Comparison of ENCODE assay signal across 8 mouse cellular contexts in the genomic region with DNA sequence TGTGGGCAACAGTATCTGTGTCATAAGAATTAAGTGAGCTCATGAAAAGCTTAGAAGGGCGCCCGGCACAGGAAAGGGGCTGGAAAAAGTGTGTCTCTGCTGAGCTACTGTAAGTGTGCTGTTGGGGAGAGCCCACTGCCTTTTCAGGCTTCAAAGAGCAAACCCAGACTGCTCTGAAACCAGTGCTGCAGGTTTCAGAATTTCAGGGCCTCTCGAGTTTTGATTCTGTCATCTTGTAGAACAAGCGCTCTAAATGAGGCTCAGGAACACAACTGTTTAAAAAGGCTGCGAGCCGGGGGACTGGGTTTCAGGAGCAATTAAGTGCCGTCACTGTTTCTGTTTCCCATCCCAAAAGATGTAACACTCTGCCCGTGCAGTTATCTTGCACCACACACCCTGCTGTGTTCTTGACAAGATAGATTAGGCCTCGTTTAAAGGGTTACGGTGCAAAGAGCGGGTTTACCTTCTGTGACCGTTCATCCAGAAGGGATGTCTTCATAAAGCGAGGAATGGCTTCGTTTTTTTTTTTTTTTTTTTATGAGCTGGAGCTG. TPM values are rescaled to one million over a fixed set of nuclear protein-coding genes. Genes with fewer than 3 reads are reported as not detected.
DNase-seq lines count a peak whose midpoint lies in the region; ATAC-seq and TF ChIP-seq lines count a peak whose summit lies in the region.

No protein-coding gene starts in this region.

- H3K27me3 ChIP-seq in liver, embryonic 12.5 days (replicated peaks) = no peaks in the 10 kb centered on the region

- no peak for TF ChIP-seq POLR2A in embryonic fibroblast, embryonic 13.5 days (IDR thresholded peaks at IDR 0.05; ENCODE audit: low read depth, low read length)

- H3K4me1 ChIP-seq in embryonic fibroblast, embryonic 13.5 days (ENCODE audit: control insufficient read depth, insufficient read depth, low read length) = peaks cover 4% of the 10 kb centered on the region; the same call in 1 of the 2 replicates
- H3K4me1 ChIP-seq in liver, embryonic 12.5 days = peaks cover 79% of the 10 kb centered on the region

- peak overlapping the region; percentile 11 for H3K4me3 ChIP-seq in embryonic fibroblast, embryonic 13.5 days (ENCODE audit: insufficient read depth, low read length)
- H3K4me3 ChIP-seq in liver, embryonic 12.5 days = peak overlapping the region; percentile 98

- WGBS in liver, embryonic 12.5 days (ENCODE audit: insufficient replicate concordance) = 9% methylated on average over 14 of the region's 14 CpGs

- no peak for TF ChIP-seq CTCF in embryonic fibroblast, embryonic 13.5 days (IDR thresholded peaks at IDR 0.05; ENCODE audit: borderline replicate concordance, insufficient read depth, low read length)

- H3K9ac ChIP-seq in liver, embryonic 12.5 days = peak overlapping the region; percentile 99

- peak; percentile 78 for ATAC-seq in liver, embryonic 12.5 days

- peak overlapping the region; percentile 75 for H3K4me2 ChIP-seq in liver, embryonic 12.5 days

- DNase-seq in retina, embryonic 14.5 days (ENCODE audit: low spot score) = peak; percentile 45
- DNase-seq in retina, postnatal 1 day = no peak
- DNase-seq in thymus, postnatal 14 days = peak; percentile 57
- no peak for DNase-seq in cerebellum, adult 9-10 months
- DNase-seq in cerebellum, postnatal 4 days (ENCODE audit: low spot score in 2 of 2) = no peak
- DNase-seq in cerebellum, adult 11 months = no peak

- H3K27ac ChIP-seq in embryonic fibroblast, embryonic 13.5 days (ENCODE audit: insufficient read depth, low read length) = peak overlapping the region; percentile 24; the same call in 1 of the 2 replicates
- H3K27ac ChIP-seq in liver, embryonic 12.5 days = peak overlapping the region; percentile 99

- H3K36me3 ChIP-seq in liver, embryonic 12.5 days = peaks cover 47% of the 10 kb centered on the region

- no peaks in the 10 kb centered on the region for H3K9me3 ChIP-seq in liver, embryonic 12.5 days (replicated peaks)

RNA-seq across cellular contexts. Expression of gene Fam117a, which starts 2.7 kb away (rescaled TPM):
- 7.0 and 8.4 TPM in 2 replicates for polyA plus RNA-seq in embryonic fibroblast, embryonic 13.5 days (2011; ENCODE audit: insufficient read length, low read depth, missing spikeins)
- polyA plus RNA-seq in liver, embryonic 12.5 days (2016; fragmentation: Nextera tagmentation; extraction: Ambion mirVana) = 59.0 and 62.7 TPM in 2 replicates

RNA-seq across cellular contexts. Expression of gene Kat7, which starts 29.5 kb away (rescaled TPM):
- 56.1 and 58.4 TPM in 2 replicates for polyA plus RNA-seq in embryonic fibroblast, embryonic 13.5 days (2011; ENCODE audit: insufficient read length, low read depth, missing spikeins)
- polyA plus RNA-seq in liver, embryonic 12.5 days (2016; fragmentation: Nextera tagmentation; extraction: Ambion mirVana) = 48.1 and 49.5 TPM in 2 replicates

RNA-seq across cellular contexts. Expression of gene Slc35b1, which starts 44.9 kb away (rescaled TPM):
- 90.7 and 97.2 TPM in 2 replicates for polyA plus RNA-seq in embryonic fibroblast, embryonic 13.5 days (2011; ENCODE audit: insufficient read length, low read depth, missing spikeins)
- polyA plus RNA-seq in liver, embryonic 12.5 days (2016; fragmentation: Nextera tagmentation; extraction: Ambion mirVana) = 58.2 and 61.3 TPM in 2 replicates

Comparison
In these comparisons a context has a peak if more than half of its experiments do, and no peak if none do; other contexts are left out.
1. DNase-seq: peak in retina, embryonic 14.5 days (single experiment) and thymus, postnatal 14 days (single experiment); none in retina, postnatal 1 day (single experiment), cerebellum, adult 9-10 months (single experiment), cerebellum, postnatal 4 days (0 of 2) and cerebellum, adult 11 months (single experiment).